Mouse (Mus musculus): Measurements from ENCODE around the gene Rab17. TPM values are rescaled to one million over a fixed set of nuclear protein-coding genes. Genes with fewer than 3 reads are reported as not detected.

Gene Rab17
- total RNA-seq, 2 experiments from 2014 or later: 0.59 TPM; not detected in 1

DNA sequence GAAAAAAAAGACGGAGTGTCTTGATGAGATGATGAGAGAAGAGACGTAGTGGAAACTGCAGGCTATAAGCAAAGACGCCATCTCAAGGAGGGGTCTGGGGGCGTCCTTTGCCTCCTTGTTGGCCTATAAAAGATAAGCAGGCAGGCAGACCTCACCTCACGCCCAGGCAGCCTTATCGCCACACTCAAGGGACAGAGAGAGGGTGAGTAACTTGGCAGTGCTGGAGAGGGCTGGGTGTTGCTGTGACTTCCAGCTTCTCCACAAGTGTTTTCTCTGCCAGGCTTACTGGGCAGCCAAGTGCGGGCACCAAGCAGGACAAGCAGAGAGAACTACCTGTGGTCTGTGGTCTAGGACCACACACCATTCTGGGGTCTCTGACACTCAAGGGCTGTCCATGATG lies 17.8 kb downstream of the Rab17 start:
- intact Hi-C loops (cut with DNase I): loop anchor here (10.0 kb wide), 1 partner anchor 107 kb away; the partner anchor contains the start of gene Col6a3
- no peak for DNase-seq (ENCODE audit: low spot score in 2 of 2)

- intact Hi-C loops (cut with DNase I): no loop called here
- no peak for DNase-seq (ENCODE audit: low spot score in 2 of 2)
Observed at GRCm38 (mm10) chr1:90949309-90949708, 20.2 kb downstream of the Rab17 start.

DNA sequence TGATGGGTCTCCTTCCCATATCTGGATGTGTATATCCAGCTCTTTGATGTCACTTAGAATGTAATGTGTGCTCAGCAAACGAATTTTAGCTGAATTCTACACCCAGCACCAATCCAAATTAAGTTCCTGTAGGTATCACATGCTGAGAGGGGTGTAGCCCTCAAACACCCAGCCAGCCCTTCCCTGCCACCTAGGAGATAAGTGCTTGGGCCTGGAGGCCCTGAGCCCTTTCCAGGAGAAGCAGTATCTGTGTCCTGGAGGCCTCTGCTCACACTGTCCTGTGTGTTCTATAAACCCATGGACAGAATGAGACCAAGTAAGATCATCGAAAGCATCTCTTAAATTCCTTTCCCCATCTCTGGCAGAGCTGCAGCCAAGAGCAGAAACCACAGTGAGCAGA lies 22.2 kb downstream of the Rab17 start:
- DNase-seq (ENCODE audit: low spot score in 2 of 2): no peak
- intact Hi-C loops (cut with DNase I): no loop called here

- DNase-seq (ENCODE audit: low spot score in 2 of 2): no peak
- intact Hi-C loops (cut with DNase I): no loop called here
Observed at GRCm38 (mm10) chr1:90945171-90945570, 24.3 kb downstream of the Rab17 start.

DNA sequence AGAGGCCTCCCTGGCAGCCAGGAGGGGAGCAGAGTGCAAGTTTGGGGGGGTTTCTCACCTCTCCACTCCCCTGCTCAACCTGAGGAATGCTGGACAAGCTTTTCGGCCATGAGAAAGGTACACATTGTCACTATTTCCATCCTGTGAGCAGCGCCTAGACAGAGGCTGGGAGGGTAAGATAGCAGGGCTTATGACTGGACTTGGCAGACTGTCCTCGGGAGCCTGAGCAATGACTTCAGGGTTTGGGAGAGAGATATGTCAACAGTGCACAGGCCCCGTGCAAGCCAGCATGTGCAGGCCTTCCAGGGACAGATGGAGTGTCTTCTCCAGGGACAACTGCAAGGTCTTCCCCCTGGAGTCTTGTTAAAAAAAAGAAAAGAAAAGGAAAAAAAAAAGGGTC lies 29.5 kb downstream of the Rab17 start:
- intact Hi-C loops (cut with DNase I): no loop called here

DNA sequence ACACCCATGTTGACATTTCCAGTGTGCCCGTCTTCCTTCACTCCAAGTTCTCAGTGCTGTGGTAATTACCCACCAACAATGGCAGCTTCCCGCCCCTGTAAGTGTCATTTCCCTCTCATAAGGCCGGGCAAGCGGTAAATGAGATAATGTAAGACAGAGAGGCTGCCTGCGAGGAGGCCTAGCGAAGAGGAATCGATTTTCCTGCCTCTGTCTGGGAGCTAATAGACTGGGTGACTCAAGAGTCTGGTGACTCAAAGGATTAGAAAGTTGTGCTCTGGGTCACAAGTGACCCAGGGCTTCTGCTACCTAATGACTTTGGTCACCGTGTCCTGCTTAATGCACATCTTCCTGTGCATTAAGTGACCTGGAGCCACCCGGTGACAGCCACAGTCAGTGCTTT lies 32.5 kb downstream of the Rab17 start:
- intact Hi-C loops (cut with DNase I): no loop called here
- DNase-seq (ENCODE audit: low spot score in 2 of 2): no peak

More for the DNA sequence above, 29.5 kb downstream of the Rab17 start:
- DNase-seq (ENCODE audit: low spot score in 2 of 2): no peak

GRCm38 (mm10) chr1:90933001-90933400 lies 36.5 kb downstream of the Rab17 start:
- intact Hi-C loops (cut with DNase I): no loop called here
- DNase-seq (ENCODE audit: low spot score in 2 of 2): peak in 1 of 2 experiments; percentile 27

- peak; percentile 91 for DNase-seq (ENCODE audit: low spot score in 2 of 2)
- intact Hi-C loops (cut with DNase I): loop anchor here (2.0 kb wide), 1 partner anchor 28 kb away; no protein-coding TSS in a partner anchor
Observed at GRCm38 (mm10) chr1:90928575-90928934, 40.9 kb downstream of the Rab17 start.

GRCm38 (mm10) chr1:90927929-90928574 lies 41.4 kb downstream of the Rab17 start:
- DNase-seq (ENCODE audit: low spot score in 2 of 2): no peak

GRCm38 (mm10) chr1:90927308-90927707 lies 42.2 kb downstream of the Rab17 start:
- intact Hi-C loops (cut with DNase I): no loop called here
- no peak for DNase-seq (ENCODE audit: low spot score in 2 of 2)

More at GRCm38 (mm10) chr1:90927929-90928574, 41.4 kb downstream of the Rab17 start:
- intact Hi-C loops (cut with DNase I): loop anchor here (2.0 kb wide), 1 partner anchor 29 kb away; no protein-coding TSS in a partner anchor

DNA sequence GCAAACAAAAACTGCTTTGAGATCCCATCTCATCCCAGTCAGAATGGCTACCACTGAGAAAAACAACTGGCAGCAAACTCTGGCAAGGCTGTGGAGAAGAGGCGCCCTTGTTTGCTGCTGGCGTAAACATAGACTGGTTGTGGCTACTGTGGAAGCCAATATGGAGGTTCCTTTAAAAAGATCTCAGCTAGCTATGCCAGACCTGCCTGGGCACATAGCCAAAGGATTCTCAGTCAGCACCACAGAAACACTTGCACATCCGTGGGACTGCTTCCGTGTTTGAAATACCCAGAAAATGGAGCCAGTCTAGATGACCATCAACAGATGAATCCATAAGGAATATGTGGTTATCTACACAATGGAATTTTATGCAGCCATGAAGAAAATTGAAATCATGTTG lies 43.4 kb downstream of the Rab17 start:
- peak; percentile 30 to 55 for DNase-seq (ENCODE audit: low spot score in 2 of 2)
- intact Hi-C loops (cut with DNase I): no loop called here

- intact Hi-C loops (cut with DNase I): no loop called here
- DNase-seq (ENCODE audit: low spot score in 2 of 2): no peak
Observed at GRCm38 (mm10) chr1:90921687-90922086, 47.8 kb downstream of the Rab17 start.

GRCm38 (mm10) chr1:90917509-90917908 lies 52.0 kb downstream of the Rab17 start:
- intact Hi-C loops (cut with DNase I): no loop called here
- DNase-seq (ENCODE audit: low spot score in 2 of 2): no peak

- intact Hi-C loops (cut with DNase I): no loop called here
- DNase-seq (ENCODE audit: low spot score in 2 of 2): peak in 1 of 2 experiments; percentile 34
Observed at GRCm38 (mm10) chr1:90914948-90915569, 54.4 kb downstream of the Rab17 start, which contains the start of gene Mlph. Mlph (plus strand) TSS chr1:90915085.

GRCm38 (mm10) chr1:90913231-90913630 lies 56.2 kb downstream of the Rab17 start:
- intact Hi-C loops (cut with DNase I): no loop called here
- DNase-seq (ENCODE audit: low spot score in 2 of 2): no peak

- no peak for DNase-seq (ENCODE audit: low spot score in 2 of 2)
- intact Hi-C loops (cut with DNase I): no loop called here
Observed at GRCm38 (mm10) chr1:90909631-90910152, 59.8 kb downstream of the Rab17 start.

GRCm38 (mm10) chr1:90909161-90909560 lies 60.3 kb downstream of the Rab17 start:
- intact Hi-C loops (cut with DNase I): no loop called here
- no peak for DNase-seq (ENCODE audit: low spot score in 2 of 2)

All from left cerebral cortex, postnatal 14 days (tissue).